Mouse (Mus musculus) kidney, embryonic 16.5 days (tissue): Measurements from ENCODE around the gene Thada. TPM values are rescaled to one million over a fixed set of nuclear protein-coding genes. Genes with fewer than 3 reads are reported as not detected.

Experiments
- ATAC-seq: fragments of 200-750 bp; cut with Nextera tagmentation; 2 replicates; pipeline ENCODE4 v1.8.0; 2017; ENCODE audit warnings: moderate TSS enrichment; ENCODE audit not compliant: low FRiP score, low TSS enrichment
- H3K27ac ChIP-seq: fragments of 300-500 bp; sonication (generic); 2 replicates; pipeline ENCODE4 v1.5.1; 2014; ENCODE audit warnings: low read length
- H3K27me3 ChIP-seq: fragments of 300-500 bp; sonication (generic); 2 replicates; pipeline ENCODE4 v1.6.1; 2014; ENCODE audit warnings: low read length, control low read depth, mixed read lengths; ENCODE audit not compliant: insufficient read depth
- H3K36me3 ChIP-seq: fragments of 300-500 bp; sonication (generic); 2 replicates; pipeline ENCODE4 v1.6.1; 2014; ENCODE audit warnings: low read length, control low read depth, mixed read lengths; ENCODE audit not compliant: insufficient read depth
- H3K4me1 ChIP-seq: fragments of 300-500 bp; sonication (generic); 2 replicates; pipeline ENCODE4 v1.6.1; 2014; ENCODE audit warnings: low read length, control low read depth, mixed read lengths; ENCODE audit not compliant: insufficient read depth
- H3K4me2 ChIP-seq: fragments of 300-500 bp; sonication (generic); replicated peaks from 2 replicates; pipeline ENCODE4 v1.6.1; 2014; ENCODE audit warnings: low read depth, low read length
- H3K4me3 ChIP-seq: fragments of 300-500 bp; sonication (generic); 2 replicates; pipeline ENCODE4 v1.5.1; 2014; ENCODE audit warnings: mild to moderate bottlenecking, low read length
- H3K9ac ChIP-seq: fragments of 300-500 bp; sonication (generic); replicated peaks from 2 replicates; pipeline ENCODE4 v1.6.1; 2014; ENCODE audit warnings: low read length
- H3K9me3 ChIP-seq: fragments of 300-500 bp; sonication (generic); 2 replicates; pipeline ENCODE4 v1.6.1; 2016; ENCODE audit warnings: low read length, control low read depth
- WGBS: fragments of 180-500 bp; shearing (Covaris S2); extraction: QIAGEN DNeasy Blood & Tissue Kit; methylation state at CpG from one replicate; pipeline ENCODE4 v1.1.7; 2014; 5-methylcytosine and 5-hydroxymethylcytosine counted together
- polyA plus RNA-seq: library from polyadenylated mRNA; unstranded; fragments of >200 nt; fragmentation: Nextera tagmentation; extraction: Ambion mirVana; gene quantifications from 2 replicates; pipeline ENCODE4 v1.2.1, GENCODE M21; 2015

Gene Thada
- polyA plus RNA-seq, 1 experiment from 2014 or later: 9.2 TPM

DNA sequence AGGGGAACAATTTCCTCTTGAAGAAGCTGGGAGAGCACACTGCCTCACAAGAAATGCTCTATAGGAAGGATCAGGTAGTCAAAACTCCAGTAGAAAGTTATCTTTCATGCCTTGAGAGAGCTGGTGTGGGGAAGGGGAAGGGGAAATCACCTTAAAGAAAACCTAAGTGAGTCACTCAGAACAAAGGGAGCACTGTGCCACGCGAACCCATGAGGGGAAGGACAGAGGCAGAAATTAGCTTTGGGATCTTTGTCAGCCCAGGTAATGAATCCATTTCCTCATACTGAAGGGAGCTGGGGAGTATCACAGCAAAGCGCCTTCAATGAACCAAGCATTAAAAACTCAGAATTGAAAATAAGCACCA lies 45.7 kb downstream of the Thada start:
- no peak overlapping the region for H3K9ac ChIP-seq
- H3K27ac ChIP-seq: peak overlapping the region; percentile 81
- no peaks in the 10 kb centered on the region for H3K9me3 ChIP-seq
- WGBS: 67% methylated on average over 3 of the region's 3 CpGs
- H3K36me3 ChIP-seq: peaks cover 17% of the 10 kb centered on the region
- no peaks in the 10 kb centered on the region for H3K27me3 ChIP-seq
- H3K4me2 ChIP-seq: no peak overlapping the region
- H3K4me3 ChIP-seq: no peak overlapping the region
- ATAC-seq: no peak
- H3K4me1 ChIP-seq: peaks cover 9% of the 10 kb centered on the region; the same call in 1 of the 2 replicates

DNA sequence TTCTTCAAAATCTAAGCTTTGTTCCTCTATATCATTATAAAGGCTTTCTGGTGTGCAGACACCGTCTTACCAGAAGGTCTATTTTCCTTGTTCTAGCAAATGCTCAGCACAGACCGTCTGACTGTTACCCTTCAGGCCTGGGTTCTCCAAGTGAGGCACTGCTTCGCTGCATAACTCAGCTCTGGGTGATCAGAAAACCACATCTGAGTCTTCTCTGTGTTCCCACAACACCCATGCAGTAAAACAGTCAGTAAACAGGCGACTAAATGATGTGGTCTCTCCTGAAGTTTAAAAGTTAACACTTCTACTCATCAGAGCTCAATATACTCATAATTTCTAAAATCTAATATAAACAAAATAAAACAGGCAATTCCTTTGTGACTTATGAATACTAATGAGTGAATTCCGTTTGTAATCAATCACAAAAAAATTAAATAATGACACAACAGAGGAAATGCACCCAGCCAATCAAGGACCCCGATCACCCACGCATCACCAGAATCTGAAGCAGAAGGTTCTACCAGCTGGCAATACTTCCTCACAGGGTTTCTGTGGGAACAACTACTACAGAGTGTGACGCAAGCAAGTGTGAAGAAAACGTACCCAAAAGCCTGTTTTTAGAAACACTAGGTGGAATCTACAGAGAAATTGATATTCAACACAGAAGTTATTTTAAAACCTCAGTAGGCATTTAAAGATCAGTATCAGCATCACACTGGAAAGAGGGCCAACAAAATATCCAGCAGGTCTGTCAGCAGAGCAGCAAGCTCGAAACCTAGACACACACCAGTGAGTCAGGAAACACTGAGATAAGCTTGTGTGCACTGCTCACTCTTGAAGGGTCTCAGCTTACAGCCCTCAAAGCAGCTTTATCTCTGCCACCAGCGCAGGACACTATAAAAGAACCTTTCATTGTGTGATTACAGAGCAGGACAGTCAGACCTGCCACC lies 46.4 kb downstream of the Thada start:
- no peaks in the 10 kb centered on the region for H3K9me3 ChIP-seq
- no peak overlapping the region for H3K4me3 ChIP-seq
- 60% methylated on average over 11 of the region's 11 CpGs for WGBS
- ATAC-seq: 0 out of 2 replicates have a peak, but pooled peaks have one; percentile 23
- H3K4me1 ChIP-seq: peaks cover 9% of the 10 kb centered on the region; the same call in 1 of the 2 replicates
- H3K27me3 ChIP-seq: no peaks in the 10 kb centered on the region
- peaks cover 18% of the 10 kb centered on the region for H3K36me3 ChIP-seq
- no peak overlapping the region for H3K9ac ChIP-seq
- H3K4me2 ChIP-seq: no peak overlapping the region
- H3K27ac ChIP-seq: peak overlapping the region; percentile 81

DNA sequence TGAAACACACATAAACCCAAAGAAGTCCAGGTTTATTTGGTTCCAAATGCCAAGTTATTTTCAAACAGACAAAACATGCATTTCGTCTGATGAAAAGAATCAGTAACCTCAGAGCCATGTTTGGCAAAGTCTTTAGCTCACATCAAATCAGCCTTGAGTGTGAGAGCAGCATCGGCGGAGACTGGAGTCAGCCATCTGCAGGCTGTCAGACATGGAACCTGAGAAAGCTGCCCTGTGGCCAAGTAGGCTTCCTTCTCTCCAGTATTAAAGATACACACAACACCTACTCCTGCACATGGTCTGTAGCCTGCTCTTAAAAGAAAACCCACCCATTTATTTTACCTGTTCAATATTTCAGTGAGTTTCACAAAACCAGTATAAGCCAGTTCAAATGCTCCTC lies 50.1 kb downstream of the Thada start:
- Histone ChIP-seq H3K9ac (no peak overlapping the region), H3K36me3 (peaks cover 8% of the 10 kb centered on the region), H3K4me2 (no peak overlapping the region), H3K9me3 (no peaks in the 10 kb centered on the region), H3K4me1 (peaks cover 9% of the 10 kb centered on the region; the same call in 1 of the 2 replicates), H3K27me3 (no peaks in the 10 kb centered on the region), H3K27ac (no peak overlapping the region), H3K4me3 (no peak overlapping the region)
- WGBS: 76% methylated on average over 3 of the region's 3 CpGs
- no peak for ATAC-seq

DNA sequence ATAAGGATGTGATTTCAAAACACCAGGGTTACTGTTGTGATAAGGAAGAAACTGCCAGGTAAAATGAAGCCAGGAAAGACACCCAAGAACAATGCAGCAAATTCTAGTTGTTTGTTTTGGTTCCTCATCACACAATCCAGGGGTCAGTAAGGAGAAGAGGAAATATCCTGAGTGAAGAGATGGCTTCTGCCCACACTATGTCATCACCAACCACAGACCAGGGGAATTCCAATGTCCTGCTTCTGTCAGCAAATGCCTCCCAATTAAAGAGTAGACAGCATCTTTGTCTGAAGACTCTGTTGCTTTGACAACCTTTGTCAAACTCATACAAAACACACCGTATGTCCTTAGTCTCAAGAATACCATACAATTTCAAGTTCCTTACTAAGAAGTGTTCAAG lies 57.3 kb downstream of the Thada start:
- ATAC-seq: no peak
- Histone ChIP-seq H3K27me3 (no peaks in the 10 kb centered on the region), H3K4me1 (no peaks in the 10 kb centered on the region), H3K27ac (no peak overlapping the region), H3K9me3 (no peaks in the 10 kb centered on the region), H3K36me3 (no peaks in the 10 kb centered on the region), H3K4me2 (no peak overlapping the region), H3K4me3 (no peak overlapping the region), H3K9ac (no peak overlapping the region)
- 95% methylated on average over 1 of the region's 1 CpGs for WGBS

DNA sequence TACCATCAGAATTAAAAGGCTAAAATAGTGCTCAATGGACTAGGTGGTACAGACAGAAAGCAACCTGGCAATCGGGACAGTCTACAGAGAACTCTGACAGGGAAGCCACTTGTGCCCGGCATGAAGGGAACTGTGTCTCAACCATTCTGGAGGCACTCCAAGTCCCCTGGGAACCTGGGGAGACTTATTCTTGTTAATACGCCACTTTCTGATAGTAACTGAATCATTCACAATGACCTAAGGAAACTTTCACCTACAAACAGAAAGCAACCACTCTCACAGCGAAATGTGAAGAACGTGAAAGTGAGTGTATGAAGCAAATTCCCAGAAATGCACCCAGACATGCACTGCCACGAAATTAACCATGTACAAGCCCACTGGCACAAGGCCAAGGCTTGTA lies 60.4 kb downstream of the Thada start:
- H3K27ac ChIP-seq: no peak overlapping the region
- H3K9me3 ChIP-seq: no peaks in the 10 kb centered on the region
- H3K4me1 ChIP-seq: no peaks in the 10 kb centered on the region
- 83% methylated on average over 6 of the region's 6 CpGs for WGBS
- no peaks in the 10 kb centered on the region for H3K27me3 ChIP-seq
- no peak for ATAC-seq
- H3K4me2 ChIP-seq: no peak overlapping the region
- H3K9ac ChIP-seq: no peak overlapping the region
- 0 out of 2 replicates have a peak, but pooled peaks cover 3% of the 10 kb centered on the region for H3K36me3 ChIP-seq
- H3K4me3 ChIP-seq: no peak overlapping the region

DNA sequence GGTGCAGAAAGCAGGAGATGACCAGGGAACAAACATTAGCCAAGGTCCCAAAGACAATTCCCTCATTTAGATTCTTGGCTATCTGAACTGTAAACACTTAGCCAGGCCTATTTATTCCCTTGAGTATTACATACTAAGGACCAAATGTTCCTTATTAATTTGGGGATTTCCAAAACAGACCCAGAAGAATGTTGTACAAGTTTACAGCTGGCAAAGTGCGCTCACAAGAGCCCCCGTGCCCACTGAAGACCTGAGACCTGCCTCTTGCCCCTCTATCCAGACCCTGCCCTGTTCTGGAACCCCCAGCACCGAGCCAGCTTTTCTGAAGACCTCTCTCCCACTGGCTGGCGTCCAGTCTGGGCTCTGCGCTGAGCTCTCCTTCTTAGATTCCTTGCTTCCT lies 64.2 kb downstream of the Thada start:
- peaks cover 7% of the 10 kb centered on the region; the same call in 1 of the 2 replicates for H3K36me3 ChIP-seq
- no peak overlapping the region for H3K4me2 ChIP-seq
- H3K9me3 ChIP-seq: no peaks in the 10 kb centered on the region
- H3K9ac ChIP-seq: no peak overlapping the region
- no peak overlapping the region for H3K27ac ChIP-seq
- H3K27me3 ChIP-seq: no peaks in the 10 kb centered on the region
- 91% methylated on average over 5 of the region's 5 CpGs for WGBS
- no peak for ATAC-seq
- H3K4me1 ChIP-seq: no peaks in the 10 kb centered on the region
- no peak overlapping the region for H3K4me3 ChIP-seq

DNA sequence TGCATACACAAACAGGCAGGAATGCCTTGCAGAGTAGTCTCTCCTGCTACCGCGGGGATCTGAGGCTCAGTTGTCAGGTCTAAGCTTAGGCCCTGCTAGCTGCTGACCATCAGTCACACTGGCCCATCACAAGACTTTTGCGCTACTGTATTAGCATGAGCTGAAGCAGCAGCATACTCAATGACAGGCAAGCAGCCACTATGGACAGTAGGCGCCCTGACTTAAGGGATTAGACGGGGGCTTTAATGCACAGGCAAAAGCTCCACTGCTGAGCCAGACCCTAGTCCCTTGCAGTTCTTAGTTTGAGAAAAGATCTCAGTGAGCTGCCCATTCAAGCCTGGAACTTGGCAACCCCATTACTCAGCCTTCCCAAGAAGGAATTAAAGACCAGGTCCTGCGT lies 66.6 kb downstream of the Thada start:
- Histone ChIP-seq H3K36me3 (peaks cover 18% of the 10 kb centered on the region), H3K4me3 (no peak overlapping the region), H3K9me3 (no peaks in the 10 kb centered on the region), H3K4me1 (no peaks in the 10 kb centered on the region), H3K27me3 (no peaks in the 10 kb centered on the region), H3K27ac (no peak overlapping the region), H3K9ac (no peak overlapping the region), H3K4me2 (no peak overlapping the region)
- WGBS: 95% methylated on average over 6 of the region's 6 CpGs
- no peak for ATAC-seq

DNA sequence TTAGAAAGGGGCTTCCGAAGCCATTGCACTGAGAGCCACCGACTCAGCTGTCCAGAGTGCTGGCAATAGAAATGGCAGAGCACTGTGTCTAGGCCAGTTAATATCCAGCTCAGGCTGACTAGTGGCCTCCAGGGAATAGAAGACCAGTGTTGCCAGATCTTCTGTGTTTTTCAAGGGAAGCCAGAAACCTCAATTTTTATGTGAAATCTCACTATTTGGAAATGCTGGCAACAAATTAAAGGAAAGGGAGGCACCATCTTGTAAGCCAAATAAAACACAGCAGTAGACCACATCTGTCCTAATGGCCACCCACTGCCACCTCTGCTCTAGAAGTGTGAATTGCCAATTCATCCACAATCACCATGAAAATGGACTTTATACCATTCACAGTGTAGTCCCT lies 76.0 kb downstream of the Thada start:
- Histone ChIP-seq H3K9ac (no peak overlapping the region), H3K4me2 (no peak overlapping the region), H3K36me3 (peaks cover 17% of the 10 kb centered on the region), H3K4me1 (no peaks in the 10 kb centered on the region), H3K4me3 (no peak overlapping the region), H3K27me3 (no peaks in the 10 kb centered on the region), H3K9me3 (peaks cover under 1% of the 10 kb centered on the region), H3K27ac (no peak overlapping the region)
- ATAC-seq: no peak
- WGBS: 89% methylated on average over 2 of the region's 2 CpGs

DNA sequence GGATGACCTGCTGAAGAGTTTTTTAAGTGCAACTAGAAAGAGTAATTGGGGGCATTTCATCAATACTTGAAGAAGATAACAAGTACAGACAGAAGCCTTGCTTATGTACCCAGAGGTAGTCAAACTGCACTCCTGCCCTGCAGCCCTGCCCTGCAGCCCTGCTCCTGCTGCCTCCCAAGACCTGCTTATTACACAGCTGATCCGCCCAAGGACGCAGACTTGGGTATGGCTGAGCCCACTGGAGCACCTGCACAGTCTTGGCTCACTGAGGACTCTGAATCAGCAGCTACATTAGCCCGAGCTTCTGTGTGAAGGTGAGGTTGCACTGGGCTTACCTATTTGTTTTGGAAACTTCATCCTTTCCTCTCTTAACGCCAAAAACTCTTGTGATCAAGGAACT lies 79.8 kb downstream of the Thada start:
- peaks cover 29% of the 10 kb centered on the region for H3K36me3 ChIP-seq

DNA sequence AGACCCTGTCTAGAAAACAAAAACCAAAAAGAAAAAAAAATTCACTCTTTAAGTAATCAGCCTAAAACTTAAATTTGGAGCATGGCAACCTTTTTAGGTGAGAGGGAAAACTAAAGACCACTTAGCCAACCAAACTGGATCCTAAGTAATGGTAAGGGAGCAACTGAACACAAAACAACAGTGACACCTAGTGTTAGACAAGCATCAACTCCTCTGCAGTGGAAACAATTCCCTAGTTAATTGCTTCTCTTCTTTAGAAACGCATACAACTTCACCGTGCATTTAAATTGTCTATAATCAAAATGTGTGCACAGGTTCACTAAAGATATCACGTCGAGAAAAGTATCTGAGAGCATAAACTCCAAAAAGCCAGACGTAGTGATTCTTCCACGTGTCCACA lies 80.3 kb downstream of the Thada start:
- no peak for ATAC-seq
- no peak overlapping the region for H3K9ac ChIP-seq
- H3K4me1 ChIP-seq: no peaks in the 10 kb centered on the region
- H3K27me3 ChIP-seq: no peaks in the 10 kb centered on the region
- peaks cover 33% of the 10 kb centered on the region for H3K36me3 ChIP-seq
- H3K4me3 ChIP-seq: no peak overlapping the region
- WGBS: 85% methylated on average over 6 of the region's 6 CpGs
- peaks cover 2% of the 10 kb centered on the region for H3K9me3 ChIP-seq
- no peak overlapping the region for H3K27ac ChIP-seq
- no peak overlapping the region for H3K4me2 ChIP-seq

More for the DNA sequence above, 79.8 kb downstream of the Thada start:
- H3K4me2 ChIP-seq: no peak overlapping the region
- no peak overlapping the region for H3K4me3 ChIP-seq
- H3K27ac ChIP-seq: no peak overlapping the region
- H3K9me3 ChIP-seq: peaks cover 2% of the 10 kb centered on the region
- 83% methylated on average over 4 of the region's 4 CpGs for WGBS
- no peak overlapping the region for H3K9ac ChIP-seq
- no peaks in the 10 kb centered on the region for H3K4me1 ChIP-seq
- H3K27me3 ChIP-seq: no peaks in the 10 kb centered on the region
- ATAC-seq: no peak
